Mouse (Mus musculus): ENCODE measurements around the gene Akap14.

Gene Akap14

GRCm38 (mm10) chrX:37103826-37104225 lies 64.8 kb downstream of the Akap14 start:
- DNase-seq (ENCODE audit: low read depth) = no peak

Measured in NIH3T3 (cell line).